Mouse (Mus musculus): ENCODE results near the gene Selplg.

DNA sequence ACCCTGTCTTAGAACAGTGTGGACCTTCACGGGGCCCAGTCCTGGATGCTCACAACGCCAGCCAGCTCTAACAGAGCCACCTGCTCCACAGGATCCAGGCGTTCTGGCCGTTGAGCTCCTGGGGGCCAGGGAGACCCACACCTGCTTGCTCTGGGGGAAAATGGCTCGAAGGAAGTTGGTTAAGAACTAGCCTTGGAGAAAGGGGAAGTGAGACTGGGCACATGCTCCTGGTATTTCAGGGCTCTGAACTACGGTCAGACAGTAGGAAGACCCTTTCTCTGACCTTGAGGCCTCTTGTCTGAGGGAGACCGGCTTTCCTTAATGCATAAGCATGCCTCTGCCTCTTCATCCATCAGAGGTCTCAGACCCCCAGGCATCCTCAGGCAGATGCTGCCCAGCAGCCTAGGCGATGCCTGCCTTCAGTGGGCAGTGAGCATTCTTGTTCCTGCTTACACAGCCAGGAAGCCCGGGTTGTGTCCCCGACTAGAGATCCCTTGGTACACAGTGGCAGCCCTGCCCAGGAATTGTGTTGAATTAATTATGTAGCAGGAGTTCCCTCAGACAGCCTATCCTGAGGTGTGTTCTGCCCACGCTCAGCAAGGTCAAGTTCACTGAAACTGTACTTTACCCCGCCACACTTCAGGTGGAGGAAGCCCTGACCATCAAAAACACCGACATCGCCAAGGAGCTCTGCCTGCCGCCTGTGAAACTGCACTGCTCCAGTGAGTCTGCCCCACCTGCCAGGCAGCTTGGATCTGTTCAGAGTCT is 56.1 kb downstream of the Selplg start:
- no peak for TF ChIP-seq CTCF (IDR thresholded peaks at IDR 0.05; ENCODE audit: borderline replicate concordance, insufficient read depth, low read length)
- no peak for TF ChIP-seq POLR2A (IDR thresholded peaks at IDR 0.05; ENCODE audit: low read depth, low read length)

Measured in embryonic fibroblast, embryonic 13.5 days (primary cell).